Mouse (Mus musculus): ENCODE measurements around the gene Fam180a. TPM values are rescaled to one million over a fixed set of nuclear protein-coding genes. Genes with fewer than 3 reads are reported as not detected.

Fam180a gene
- total RNA-seq, 1 experiment from 2014 or later, result 2.6 TPM

DNA sequence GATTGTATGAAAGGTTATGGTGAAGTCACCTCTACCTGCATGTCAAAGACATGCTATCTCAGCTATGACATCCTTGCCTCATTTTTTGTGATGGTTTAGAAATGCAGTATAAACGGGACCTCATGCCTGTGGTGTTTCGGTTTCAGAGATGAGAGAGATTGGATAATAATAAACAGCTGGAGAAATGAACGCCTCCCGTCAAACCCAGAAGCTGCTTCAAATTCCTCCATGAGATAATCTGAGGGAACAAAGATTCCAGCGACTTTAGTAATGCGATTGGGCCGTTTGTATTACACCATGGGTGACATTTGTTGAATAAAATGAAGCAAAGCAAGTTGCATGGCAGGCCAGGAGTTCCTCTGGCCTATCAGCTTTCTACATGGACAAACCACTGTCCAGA is 16.5 kb downstream of the Fam180a start:
- DNase-seq, result no peak

DNA sequence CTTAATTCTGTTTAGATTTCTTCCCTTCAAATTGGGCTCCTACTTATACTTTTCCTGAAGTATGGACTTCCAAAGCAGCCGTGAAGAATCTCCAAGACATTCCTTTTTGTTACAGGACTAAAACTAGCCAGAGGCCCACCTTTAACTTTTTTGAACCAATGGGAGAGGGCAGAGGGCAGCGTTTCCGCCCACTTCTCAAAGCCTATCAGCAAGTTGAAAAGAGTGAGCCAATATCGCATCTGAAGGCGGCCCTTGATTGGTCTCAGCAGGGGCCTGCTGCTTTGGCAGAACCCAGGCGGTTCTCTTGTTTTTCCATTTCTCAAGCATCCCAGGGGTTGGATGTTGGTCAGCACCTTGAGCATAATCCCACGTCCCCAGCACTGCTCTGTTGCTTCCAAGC is 17.9 kb downstream of the Fam180a start, which contains the start of gene Slc13a4:
Slc13a4 (minus strand) TSS at position 95 of the 400 bp plus-strand sequence.
- DNase-seq, result no peak

DNA sequence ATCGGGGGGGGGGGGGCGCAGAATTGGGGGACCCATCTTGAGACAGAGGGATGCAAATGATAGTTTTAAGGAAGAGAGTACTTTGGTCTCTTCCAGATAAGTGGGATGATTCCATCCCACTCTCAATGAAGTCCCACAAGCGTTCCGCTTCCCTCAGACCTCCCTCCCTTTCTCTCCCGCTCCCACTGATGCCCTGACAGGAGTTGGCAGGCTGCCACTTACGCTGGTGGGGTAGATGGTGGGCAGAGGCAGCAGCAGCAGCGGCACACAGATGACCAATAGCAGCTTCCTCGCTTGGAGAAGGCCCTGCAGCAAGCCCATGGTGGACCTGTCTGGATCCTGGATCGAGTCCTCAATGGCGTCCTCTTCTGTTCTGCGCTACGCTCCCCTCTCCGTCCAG is 18.8 kb downstream of the Fam180a start:
- DNase-seq, result no peak

DNA sequence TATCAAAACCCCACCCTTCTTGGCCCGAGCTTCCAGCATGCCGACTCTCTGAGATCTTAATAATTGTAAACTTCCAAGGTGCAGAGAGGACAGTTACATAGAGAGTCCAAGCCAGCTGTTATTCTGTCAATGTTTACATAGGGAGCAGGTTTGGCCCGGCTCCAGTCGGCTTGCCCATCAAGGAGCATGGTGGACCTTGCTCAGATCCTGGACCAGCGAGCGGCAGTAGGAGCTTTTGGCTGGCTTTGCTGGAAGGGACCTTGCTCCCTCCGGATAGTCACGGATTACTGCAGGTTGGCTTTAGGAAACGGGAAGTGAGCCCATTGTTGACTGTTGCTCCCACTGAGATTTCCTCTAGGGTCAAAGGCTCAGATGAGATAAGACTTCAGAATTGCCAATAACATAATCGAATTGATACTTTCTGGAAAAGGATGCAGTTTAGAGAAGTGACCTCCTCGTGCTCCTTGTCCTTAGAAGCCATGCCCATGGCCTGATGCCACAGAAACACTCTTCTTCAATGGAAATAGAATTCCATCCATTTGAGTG is 22.5 kb downstream of the Fam180a start:
- DNase-seq, result no peak

DNA sequence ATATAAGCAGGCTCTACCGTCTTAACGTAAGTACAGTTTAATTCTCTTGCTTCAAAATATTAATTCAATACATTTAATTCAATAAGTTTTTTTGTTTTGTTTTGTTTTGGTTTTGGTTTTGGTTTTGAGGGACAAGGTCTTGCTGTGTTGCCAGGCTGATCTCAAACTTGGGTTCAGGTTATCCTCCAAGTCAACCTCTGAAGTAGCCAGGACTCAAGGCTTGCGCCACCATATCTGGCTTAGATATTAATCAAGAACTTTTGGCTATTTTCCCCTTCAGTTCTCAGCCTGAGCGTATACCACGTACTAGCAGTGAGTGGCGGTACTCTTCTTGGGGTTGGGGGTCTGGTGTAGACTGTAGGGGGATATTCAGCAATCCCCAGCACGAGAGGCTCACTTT is 23.4 kb downstream of the Fam180a start:
- DNase-seq, result no peak

DNA sequence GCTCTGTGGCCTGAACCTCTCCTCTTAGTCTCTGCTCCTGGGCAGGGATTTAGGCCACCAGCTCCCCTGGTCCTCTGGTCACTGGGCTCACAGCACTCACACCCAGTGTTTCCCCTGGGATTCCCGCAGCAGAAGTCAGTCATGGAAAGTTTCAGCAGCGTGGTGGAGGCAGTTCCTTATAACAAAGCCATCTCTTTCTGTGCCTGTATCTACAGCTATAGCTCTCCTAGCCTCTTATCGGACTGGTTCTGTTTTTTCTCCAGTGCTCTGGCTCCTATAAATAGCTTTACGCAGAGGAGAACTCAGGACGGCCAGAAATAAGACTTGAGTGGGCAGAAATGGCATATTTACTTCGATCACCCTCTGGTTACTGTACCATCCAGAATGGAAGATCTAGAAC is 27.6 kb downstream of the Fam180a start:
- no peak for DNase-seq

DNA sequence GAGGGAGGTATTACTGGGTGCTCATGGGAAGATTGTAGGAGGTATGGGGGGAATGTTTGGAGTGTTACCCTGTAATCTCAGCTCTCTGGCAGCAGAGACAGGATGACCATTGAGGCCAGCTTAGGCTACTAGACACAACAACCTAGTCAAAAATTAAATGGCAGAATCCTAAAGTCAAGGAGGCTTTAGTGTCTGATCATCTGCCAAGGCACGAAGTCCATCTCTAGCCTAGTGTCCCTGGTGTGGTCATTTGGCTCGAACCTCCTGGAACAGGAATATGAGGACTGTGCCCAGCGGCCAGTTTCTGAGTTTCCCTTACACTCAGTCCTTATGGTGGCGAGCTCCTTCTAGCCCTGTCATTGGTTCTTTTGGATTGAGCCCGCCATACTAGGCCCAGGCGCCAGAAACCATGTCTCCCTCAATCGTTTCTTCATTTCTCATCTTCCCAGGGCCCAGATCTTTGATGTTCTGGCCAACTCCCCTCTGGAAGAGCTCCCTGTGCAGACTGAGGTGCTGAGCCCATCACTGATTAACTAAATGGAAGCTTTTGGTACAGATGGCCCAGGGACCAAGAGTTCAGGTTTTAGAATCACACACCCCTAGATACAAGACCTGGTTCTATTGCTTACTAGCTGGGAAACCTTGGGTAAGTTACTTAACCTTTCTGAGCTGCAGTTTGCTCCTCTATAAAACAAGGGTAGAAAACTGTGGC is 28.3 kb downstream of the Fam180a start:
- DNase-seq, result no peak

DNA sequence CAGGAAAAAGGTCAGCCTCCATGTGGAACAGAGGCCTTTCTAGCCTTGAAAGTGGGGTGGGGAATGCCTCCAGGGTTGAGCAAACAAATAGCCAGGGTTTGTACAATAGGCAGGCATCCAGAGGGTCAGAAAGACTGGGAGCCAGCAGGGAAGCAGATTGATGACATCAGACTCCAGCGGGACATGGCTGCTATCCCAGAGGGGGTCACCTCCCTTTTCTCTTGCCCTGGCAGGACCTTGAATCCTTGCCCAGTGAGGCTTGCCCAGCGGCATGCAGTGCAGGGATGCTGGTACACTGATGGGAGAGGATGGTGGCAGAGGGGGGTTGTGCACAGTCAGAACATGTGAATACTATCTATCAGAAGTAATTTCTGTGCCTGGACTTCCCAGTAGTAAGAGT is 28.9 kb downstream of the Fam180a start:
- DNase-seq, result peak; percentile 86

DNA sequence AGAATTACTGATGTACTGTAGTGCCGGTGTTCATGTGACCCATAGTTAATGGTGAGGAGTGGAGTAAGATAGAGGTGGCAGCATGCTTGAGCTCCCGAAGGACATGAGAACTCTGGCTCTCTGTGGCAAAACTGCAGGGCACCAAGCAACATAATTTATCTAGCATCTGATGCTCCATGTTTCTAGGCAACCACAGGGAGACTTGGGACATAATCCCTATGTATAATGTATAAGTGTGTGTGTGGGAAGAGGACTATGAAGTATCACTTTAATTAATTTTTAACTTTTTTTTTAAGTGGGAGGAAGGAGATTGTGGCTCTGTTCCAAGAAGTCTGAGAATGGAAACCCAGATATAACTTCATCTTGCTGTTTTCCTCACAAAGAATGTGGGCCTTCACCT is 31.0 kb downstream of the Fam180a start:
- DNase-seq, result no peak

DNA sequence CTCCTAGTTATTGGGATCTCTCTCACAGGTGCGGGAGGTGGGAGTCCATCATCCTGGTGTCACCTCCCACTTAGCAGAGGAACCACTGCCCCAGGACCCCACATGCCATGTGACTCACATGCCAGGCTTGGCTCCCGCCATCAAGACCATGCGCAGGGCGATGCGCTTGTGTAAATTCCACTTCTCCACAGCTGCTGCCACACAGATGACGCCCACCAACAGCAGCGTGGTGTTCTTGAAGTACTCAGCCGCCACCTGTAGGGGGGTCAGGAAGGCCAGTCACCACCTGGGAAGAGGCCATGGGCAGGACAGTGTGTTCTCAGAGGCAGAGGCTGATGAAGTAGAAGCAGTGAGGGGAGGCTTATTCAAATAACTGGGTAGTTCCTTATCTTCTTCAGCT is 36.3 kb downstream of the Fam180a start:
- DNase-seq, result no peak

DNA sequence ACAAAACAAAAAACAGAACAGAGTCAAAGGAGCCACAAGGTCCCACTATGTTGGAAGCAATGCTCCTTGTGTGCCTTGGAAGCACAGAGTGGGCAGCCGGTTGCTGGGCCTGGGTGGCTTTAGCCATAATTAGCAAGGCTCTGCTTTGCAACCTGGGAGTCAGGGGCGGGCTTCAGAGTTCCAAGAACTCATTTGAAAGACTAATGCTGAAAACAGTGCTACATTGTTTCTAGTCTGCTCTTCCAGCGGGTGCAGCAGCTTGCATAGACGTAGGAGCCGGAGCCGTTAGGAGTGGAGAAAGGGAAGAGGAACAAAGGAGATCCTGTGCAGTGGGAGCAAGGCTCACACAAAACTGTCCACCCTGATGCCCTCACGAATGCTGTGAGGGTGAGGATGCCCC is 37.0 kb downstream of the Fam180a start:
- DNase-seq, result no peak

DNA sequence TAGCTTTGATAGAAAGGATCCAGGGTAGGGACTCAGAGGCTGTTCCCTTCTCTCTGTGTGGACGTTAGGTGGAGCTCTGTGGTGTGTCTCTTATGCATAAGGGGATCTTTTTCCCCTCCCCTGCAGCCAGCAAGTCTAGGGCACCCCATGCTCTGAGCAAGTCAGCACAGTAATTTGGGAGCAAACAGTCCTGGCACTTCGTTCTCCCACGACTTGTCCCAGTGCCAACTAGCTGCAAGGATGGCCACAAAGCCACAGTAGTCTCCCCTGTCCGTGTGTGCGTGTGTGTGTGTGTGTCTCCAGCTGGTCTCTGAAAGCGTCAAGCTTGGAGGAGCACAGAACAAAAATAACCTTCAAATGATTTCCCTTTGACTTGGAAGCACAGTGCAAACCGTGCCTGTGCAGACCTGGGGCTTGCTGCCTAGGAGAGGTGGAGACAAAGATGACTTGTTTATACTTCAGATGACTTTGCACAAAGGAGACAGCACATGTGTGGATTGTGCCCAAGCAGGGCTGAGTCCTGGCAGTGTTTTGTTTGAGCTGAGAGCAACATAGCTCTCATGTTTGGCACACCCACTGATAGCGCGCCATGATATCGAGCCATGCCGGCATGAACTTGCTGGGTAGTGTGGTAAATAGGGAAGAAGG is 37.7 kb downstream of the Fam180a start:
- DNase-seq, result peak; percentile 55

DNA sequence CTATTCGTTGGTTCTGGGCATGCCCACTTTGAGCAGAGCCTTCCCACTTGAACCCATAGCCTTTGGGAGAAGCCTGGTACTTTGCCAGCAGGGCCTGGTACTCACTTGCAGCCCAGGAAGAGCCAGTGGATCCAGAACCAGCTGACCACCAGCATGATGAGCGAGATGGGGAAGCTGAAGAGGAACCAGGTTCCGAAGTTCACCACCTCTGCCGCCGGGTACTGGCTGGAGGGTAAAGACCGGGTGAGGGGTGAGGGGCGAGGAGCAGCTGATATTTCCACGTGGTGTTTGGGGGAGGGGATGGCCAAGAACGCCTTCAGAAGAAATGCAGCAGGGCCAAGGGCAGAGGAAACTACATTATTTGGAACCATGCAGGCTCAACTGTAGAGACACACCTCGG is 46.6 kb downstream of the Fam180a start:
- no peak for DNase-seq

DNA sequence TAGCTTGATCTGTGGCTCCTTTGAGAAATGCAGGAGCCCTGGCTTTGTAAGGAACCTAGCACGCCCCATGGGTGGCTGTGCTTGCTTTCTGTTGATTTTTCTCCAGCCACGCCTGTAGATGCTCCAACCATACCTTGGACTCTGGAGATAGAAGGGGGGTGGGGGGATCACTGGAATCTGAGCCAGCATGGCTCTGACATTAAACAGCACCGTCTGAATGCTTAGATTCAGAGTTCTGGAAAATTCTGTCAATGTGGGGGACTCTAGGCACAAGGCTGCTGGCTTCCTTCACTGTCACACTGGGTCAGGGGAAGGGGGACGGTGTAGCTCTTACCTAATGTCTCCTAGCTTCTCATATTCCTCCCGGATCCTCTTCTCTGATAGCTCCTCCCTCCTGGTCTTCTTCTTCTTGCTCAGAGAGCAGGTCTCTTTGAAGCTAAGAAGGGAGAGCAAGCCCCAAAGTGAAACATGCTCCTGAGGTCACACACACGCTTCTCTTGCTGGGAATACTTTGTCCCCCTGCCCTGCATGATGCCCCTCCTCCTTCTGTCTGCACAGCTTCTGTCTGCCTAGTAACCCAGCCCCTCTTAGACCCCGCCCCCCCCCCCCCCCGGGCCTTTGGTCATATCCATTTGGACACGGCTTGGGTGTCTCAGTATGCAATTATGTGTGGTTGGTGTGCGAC is 47.9 kb downstream of the Fam180a start:
- no peak for DNase-seq

DNA sequence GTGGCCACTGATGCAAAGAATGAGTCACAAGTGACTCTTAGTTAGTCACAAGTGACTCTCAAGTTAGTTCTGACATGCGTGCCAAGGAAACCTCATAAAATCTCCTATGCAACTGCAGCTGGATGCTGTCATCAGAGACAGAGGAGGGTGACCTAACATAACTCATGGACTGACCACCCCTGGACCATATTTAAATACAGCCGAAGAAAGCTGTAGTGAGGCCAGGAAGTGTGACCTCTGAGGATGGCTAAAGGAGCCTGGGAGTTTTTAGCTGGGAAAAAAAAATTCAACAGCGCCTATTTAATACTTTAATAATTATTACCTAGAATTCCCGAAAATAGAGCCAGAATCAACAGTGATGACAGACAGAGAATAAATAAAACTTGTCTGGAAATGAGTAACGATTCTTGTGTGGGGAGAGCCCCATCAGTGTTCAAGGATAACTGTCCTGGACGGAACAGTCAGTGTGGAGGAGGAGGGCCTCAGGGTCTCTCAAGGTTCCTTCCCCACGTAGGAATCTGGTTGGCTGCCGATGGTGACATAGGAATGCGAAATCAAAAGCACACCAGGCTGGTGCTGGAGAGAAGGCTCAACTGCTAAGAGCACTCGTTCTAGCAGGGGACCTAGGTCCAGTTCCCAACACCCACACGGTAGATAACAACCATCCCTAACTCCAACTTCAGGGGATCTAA is 52.4 kb downstream of the Fam180a start:
- DNase-seq, result peak; percentile 48

DNA sequence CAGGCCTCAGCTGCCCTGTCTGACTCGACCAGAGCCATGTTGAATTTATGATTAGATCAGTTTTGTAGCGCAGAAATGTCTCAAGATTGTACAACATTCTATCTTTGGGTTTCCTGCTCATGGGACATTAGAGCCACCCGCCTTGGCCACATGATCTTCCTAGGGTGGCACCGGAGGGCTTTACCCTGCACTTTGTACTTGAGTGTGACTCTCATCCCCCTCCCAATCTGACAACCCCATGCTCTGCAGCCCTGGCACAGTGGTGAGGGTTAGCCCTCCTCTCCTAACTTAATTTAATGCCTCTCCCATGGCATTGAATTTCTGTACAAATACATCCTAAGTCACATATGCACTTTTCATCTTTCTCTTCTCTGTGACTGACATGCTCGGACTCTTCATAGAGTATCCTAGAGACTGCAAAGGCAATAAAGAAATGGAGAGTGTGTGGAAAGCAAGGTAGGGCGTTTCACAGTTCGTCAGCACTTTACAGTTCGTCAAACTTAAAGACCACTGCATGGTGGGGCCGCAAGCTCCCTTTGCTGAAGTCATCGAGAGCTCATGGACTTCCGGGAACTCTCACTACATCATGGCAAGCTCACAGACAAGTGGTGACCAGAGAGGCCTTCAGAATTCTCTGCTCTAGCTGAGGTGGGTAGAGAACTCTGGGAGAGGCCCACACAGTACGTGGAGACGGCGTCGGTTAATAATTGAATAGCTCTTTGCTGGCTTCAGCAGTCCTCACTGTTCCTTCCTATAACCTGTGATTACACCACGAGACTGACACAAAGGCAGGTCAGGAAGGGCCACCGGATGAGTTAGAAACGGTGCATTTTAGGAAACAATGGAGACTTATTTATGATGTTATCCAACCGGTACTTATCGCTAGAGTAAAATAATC is 53.8 kb downstream of the Fam180a start:
- no peak for DNase-seq

DNA sequence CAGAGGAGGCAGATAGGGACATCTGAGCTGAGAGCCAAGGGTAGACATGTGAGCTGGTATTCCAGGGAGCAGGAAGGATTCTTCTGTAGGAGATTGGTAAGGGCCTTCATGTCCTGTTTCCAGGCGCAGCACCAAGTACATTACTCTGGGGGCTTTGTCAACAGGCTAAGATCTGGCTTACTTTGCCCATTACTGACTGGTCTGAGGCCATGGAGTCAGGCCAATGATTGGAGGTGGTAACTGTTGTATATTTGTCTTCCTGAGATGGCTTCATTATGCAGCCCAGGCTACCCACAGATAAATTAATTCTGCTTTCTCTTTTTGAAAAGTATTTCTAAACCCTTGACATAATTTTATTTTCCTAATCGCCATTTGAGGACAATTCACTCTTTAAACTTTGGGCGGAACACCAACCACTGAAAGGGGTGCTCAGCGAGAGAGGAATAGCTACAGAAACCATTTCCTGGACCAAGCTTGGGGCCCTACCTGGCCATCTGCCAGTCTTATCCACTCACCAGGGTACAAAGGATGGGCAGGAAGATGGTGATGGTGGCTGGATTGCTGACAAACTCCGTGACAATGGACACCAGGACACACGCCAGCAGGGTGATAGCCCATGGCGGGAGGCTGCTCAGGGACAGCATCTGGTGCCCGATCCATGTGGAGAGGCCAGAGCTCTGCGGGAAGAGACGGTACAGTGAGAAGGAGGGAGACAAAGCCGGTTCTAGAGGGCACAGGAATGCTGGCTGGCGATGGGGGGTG is 54.7 kb downstream of the Fam180a start:
- DNase-seq, result no peak

DNA sequence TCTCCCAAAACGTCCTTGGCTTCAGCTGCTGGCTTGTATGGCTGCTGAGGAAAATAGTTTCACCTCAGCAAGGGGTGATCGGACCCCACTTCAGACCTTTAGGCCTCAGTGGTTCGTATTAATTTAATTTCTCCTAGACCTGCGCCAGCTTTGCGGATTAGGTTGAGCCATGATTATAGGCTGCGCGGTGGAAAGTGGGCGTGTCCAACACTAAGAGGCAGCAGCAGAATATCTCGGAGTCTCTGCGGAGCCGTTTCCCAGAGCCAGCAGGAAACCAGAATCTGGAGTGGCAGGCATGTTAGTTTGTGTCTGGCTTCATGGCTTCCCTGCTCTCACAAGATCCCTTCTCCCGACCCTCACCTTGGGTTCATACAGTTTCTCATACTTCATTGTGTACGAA is 56.3 kb downstream of the Fam180a start:
- no peak for DNase-seq

DNA sequence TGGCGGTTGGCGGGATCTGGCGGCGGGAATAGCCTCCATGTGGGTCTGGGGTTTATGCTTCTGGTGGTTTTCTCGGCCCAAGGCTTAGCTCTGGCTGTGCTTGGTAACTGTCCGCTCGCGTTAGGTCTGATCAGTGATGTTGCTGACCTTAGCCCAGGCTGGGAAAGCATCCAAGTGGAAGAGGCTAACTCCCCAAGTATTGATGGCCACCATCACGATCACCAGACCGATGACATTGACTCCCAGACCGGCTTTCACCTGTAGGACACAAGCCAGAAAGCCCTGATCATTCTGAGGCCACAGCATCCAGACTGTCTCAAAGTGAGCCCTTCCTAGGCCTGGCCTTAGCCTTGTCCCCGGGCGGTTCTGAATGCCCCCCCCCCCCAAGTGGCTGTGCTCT is 57.2 kb downstream of the Fam180a start:
- DNase-seq, result no peak

DNA sequence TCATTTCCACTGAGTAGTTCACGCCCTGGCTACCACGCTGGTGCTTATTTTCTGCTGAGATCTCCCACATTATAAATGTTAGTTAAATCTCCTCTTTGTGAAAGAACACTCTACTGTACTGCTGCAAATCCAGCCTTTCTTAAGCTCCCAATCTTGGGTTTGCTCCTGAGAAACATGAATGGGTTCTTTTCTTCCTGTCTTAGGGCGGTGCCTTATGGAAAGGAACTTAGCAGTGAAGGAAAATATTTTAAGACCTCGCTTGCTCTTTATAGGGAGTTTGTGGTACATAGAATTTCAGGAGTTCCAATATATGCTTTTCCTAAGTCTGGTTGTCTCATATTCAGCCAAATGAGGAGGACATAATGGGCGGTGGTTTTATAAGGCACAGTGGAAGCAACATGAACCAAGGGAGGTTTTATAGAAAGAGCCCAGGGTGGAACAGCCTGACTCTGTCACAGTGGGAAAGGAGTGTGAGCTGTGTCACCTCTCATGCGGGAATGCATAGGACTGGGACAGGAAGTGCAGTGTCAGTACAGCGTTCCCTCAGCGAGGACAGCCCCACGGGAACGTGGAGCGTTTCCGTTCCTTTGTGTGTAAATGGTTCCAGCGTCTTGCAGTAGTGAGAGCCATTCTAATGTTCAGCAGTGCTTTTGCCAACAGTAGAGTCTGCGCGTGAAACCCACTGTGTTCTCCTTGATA is 60.2 kb downstream of the Fam180a start:
- no peak for DNase-seq
